ENCODE assay signal across 19 mouse cellular contexts in the genomic region with DNA sequence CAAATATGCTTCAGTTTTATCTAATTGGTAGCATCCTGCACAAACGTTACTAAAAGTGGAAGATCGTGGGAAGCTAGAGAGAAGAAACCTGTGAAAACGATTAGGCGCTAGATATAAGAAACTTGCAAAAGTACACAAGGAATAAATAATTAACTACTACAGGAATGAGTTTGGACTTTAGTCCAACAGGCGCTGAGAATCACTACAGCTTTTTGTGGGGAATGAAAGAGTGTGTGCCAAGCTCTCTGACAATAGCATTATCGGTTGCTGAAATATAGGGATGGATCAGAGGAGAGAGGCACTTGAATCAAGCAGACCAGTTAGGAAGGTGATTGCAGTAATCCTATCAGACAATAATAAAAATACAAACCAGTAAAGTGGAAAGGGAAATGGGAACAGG.
"Had no signal": no experiment of that assay in that cellular context is flagged by ENCODE, and none has a peak within 500 bp of the region (broad histone marks: within the 10 kb centered on the region; RNA-seq: fewer than 3 reads in every experiment).

No protein-coding gene starts in this region.

- H3K4me2 ChIP-seq: hindbrain, embryonic 14.5 days; liver, embryonic 12.5 days; liver, embryonic 15.5 days; lung, embryonic 14.5 days; midbrain, embryonic 13.5 days had no signal

- H3K36me3 ChIP-seq: liver, embryonic 15.5 days had no signal

- H3K27ac ChIP-seq: hindbrain, embryonic 14.5 days; hindbrain, postnatal 0 days; kidney, postnatal 0 days; left cerebral cortex, adult 2 months; liver, embryonic 12.5 days; liver, embryonic 15.5 days; macrophage; midbrain, embryonic 10.5 days; midbrain, embryonic 13.5 days; stomach, postnatal 0 days had no signal

- DNase-seq: kidney, postnatal 4 days; layer of hippocampus, postnatal 36 days; lung, embryonic 14.5 days; thymus, adult 2 months; thymus, postnatal 14 days; thymus, postnatal 4 days had no signal

- ATAC-seq: inflammation-experienced regulatory T-cells, adult 6 months; liver, embryonic 12.5 days; lung, postnatal 0 days; midbrain, embryonic 13.5 days had no signal

- H3K9me3 ChIP-seq: liver, embryonic 12.5 days; liver, embryonic 15.5 days; megakaryocyte, embryonic 14.5 days; midbrain, embryonic 10.5 days; midbrain, embryonic 13.5 days had no signal

- H3K27me3 ChIP-seq: liver, embryonic 12.5 days; liver, embryonic 15.5 days; midbrain, embryonic 13.5 days had no signal

- H3K4me1 ChIP-seq: liver, embryonic 12.5 days; liver, embryonic 15.5 days; megakaryocyte, embryonic 14.5 days; midbrain, embryonic 10.5 days; midbrain, embryonic 13.5 days had no signal

- H3K4me3 ChIP-seq: left cerebral cortex, adult 2 months; liver, embryonic 12.5 days; liver, embryonic 15.5 days; megakaryocyte, embryonic 14.5 days; midbrain, embryonic 10.5 days; midbrain, embryonic 13.5 days had no signal

- H3K9ac ChIP-seq: hindbrain, embryonic 14.5 days; liver, embryonic 12.5 days; liver, embryonic 15.5 days; lung, embryonic 14.5 days; midbrain, embryonic 13.5 days had no signal
